In the genomic region with DNA sequence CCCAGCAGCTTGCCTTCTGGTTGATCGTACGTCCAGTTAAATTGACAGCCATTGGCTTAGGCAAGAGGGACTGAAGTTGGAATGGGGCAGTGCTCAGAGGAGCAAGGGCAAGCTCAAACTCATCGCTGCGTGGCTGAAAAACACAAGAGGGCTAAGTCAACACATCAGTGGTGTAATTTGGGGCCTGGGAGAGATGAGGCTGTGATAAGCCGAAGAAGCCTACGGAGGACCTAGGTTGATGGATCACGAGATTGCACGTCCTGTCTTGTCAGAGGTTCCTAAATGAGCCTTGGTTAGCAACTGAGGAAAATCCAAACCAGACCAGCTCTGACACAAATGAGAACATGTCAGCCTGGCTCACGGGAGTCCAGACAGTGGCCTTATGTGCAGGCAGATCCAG, we compare ENCODE assay signal across 22 mouse cellular contexts. TPM values are rescaled to one million over a fixed set of nuclear protein-coding genes. Genes with fewer than 3 reads are reported as not detected.
DNase-seq lines count a peak whose midpoint lies in the region; ATAC-seq and TF ChIP-seq lines count a peak whose summit lies in the region.
"Had no signal": no experiment of that assay in that cellular context is flagged by ENCODE, and none has a peak within 500 bp of the region (broad histone marks: within the 10 kb centered on the region; RNA-seq: fewer than 3 reads in every experiment).

No protein-coding gene starts in this region.

- peaks cover 13% of the 10 kb centered on the region; the same call in 1 of the 2 replicates for H3K27me3 ChIP-seq in limb, embryonic 10.5 days (ENCODE audit: low read depth, poor library complexity, severe bottlenecking)
- H3K27me3 ChIP-seq in stomach, postnatal 0 days (ENCODE audit: control insufficient read depth, insufficient read depth, low read length): no peaks in the 10 kb centered on the region
- H3K27me3 ChIP-seq in hindbrain, embryonic 12.5 days: peaks cover 15% of the 10 kb centered on the region; the same call in 1 of the 2 replicates
- H3K27me3 ChIP-seq: CH12.LX; embryonic facial prominence, embryonic 13.5 days had no signal

- H3K36me3 ChIP-seq in limb, embryonic 10.5 days: no peaks in the 10 kb centered on the region
- H3K36me3 ChIP-seq in stomach, postnatal 0 days (ENCODE audit: control insufficient read depth, insufficient read depth, low read length): no peaks in the 10 kb centered on the region
- H3K36me3 ChIP-seq in hindbrain, embryonic 12.5 days: no peaks in the 10 kb centered on the region
- H3K36me3 ChIP-seq: embryonic facial prominence, embryonic 13.5 days; forebrain, embryonic 10.5 days; forebrain, embryonic 12.5 days; G1E had no signal

- no peak for ATAC-seq in stomach, postnatal 0 days (ENCODE audit: low FRiP score, low TSS enrichment)
- no peak for ATAC-seq in hindbrain, embryonic 12.5 days (ENCODE audit: low FRiP score)
- ATAC-seq: forebrain, embryonic 16.5 days had no signal

- H3K4me1 ChIP-seq in limb, embryonic 10.5 days: peaks cover 40% of the 10 kb centered on the region
- no peaks in the 10 kb centered on the region for H3K4me1 ChIP-seq in stomach, postnatal 0 days (replicated peaks; ENCODE audit: control insufficient read depth, insufficient read depth)
- peaks cover 31% of the 10 kb centered on the region for H3K4me1 ChIP-seq in hindbrain, embryonic 12.5 days

- no peak overlapping the region for H3K4me2 ChIP-seq in stomach, postnatal 0 days (replicated peaks; ENCODE audit: low read depth)
- no peak overlapping the region for H3K4me2 ChIP-seq in hindbrain, embryonic 12.5 days (replicated peaks)
- H3K4me2 ChIP-seq: forebrain, embryonic 12.5 days had no signal

- TF ChIP-seq EP300 in stomach, postnatal 0 days (optimal IDR thresholded peaks at IDR 0.05): no peak

- 0 out of 2 replicates have a peak overlapping the region, but pooled peaks have one; percentile 19 for H3K27ac ChIP-seq in limb, embryonic 10.5 days
- no peak overlapping the region for H3K27ac ChIP-seq in stomach, postnatal 0 days (replicated peaks)
- H3K27ac ChIP-seq in hindbrain, embryonic 12.5 days: no peak overlapping the region
- H3K27ac ChIP-seq: embryonic facial prominence, embryonic 13.5 days; forebrain, embryonic 12.5 days had no signal

- WGBS in limb, embryonic 10.5 days: 75% methylated on average over 9 of the region's 9 CpGs
- WGBS in stomach, postnatal 0 days: 74% methylated on average over 9 of the region's 9 CpGs
- WGBS in hindbrain, embryonic 12.5 days: 91% methylated on average over 9 of the region's 9 CpGs

- TF ChIP-seq CTCF in stomach, postnatal 0 days (IDR thresholded peaks at IDR 0.05; ENCODE audit: low read depth): no peak

- no peak overlapping the region for H3K9ac ChIP-seq in stomach, postnatal 0 days (ENCODE audit: low read length)
- H3K9ac ChIP-seq in hindbrain, embryonic 12.5 days: no peak overlapping the region
- H3K9ac ChIP-seq: forebrain, embryonic 12.5 days had no signal

- no peak overlapping the region for H3K4me3 ChIP-seq in limb, embryonic 10.5 days
- H3K4me3 ChIP-seq in stomach, postnatal 0 days (ENCODE audit: low read depth, low read length): no peak overlapping the region
- H3K4me3 ChIP-seq in hindbrain, embryonic 12.5 days: no peak overlapping the region
- H3K4me3 ChIP-seq: forebrain, embryonic 12.5 days had no signal

- H3K9me3 ChIP-seq in limb, embryonic 10.5 days (replicated peaks): no peaks in the 10 kb centered on the region
- no peaks in the 10 kb centered on the region for H3K9me3 ChIP-seq in stomach, postnatal 0 days (ENCODE audit: control insufficient read depth, low read length)
- H3K9me3 ChIP-seq in hindbrain, embryonic 12.5 days (replicated peaks): no peaks in the 10 kb centered on the region
- H3K9me3 ChIP-seq: embryonic facial prominence, embryonic 13.5 days; forebrain, embryonic 10.5 days had no signal

- DNase-seq in urinary bladder, postnatal 14 days (ENCODE audit: low spot score): peak; percentile 38
- no peak for DNase-seq in urinary bladder, adult 18-20 months (ENCODE audit: low spot score in 2 of 2)
- DNase-seq in fat pad, adult 2 months (ENCODE audit: extremely low read depth, low read depth, low spot score): peak; percentile 73
- no peak for DNase-seq in limb, embryonic 10.5 days (ENCODE audit: low spot score)
- DNase-seq in stomach, postnatal 0 days (ENCODE audit: low spot score): peak; percentile 10
- no peak for DNase-seq in adrenal gland, postnatal 10 days
- DNase-seq in thymus, postnatal 0 days (ENCODE audit: low spot score): no peak
- DNase-seq: adrenal gland, adult 2 months; adrenal gland, postnatal 14 days; adrenal gland, postnatal 36 days; B cell, adult 2 months; cerebellum, adult 2 months; cerebellum, adult 9-10 months; cerebellum, postnatal 10 days; cerebellum, postnatal 25 days had no signal

RNA-seq across cellular contexts. Expression of gene Ssr1, which starts 31.5 kb away (rescaled TPM):
- polyA plus RNA-seq in limb, embryonic 10.5 days (2016; fragmentation: Nextera tagmentation; extraction: Ambion mirVana): 103 and 114 TPM in 2 replicates
- polyA plus RNA-seq in stomach, postnatal 0 days (2015; fragmentation: Nextera tagmentation; extraction: Ambion mirVana): 76.8 and 85.8 TPM in 2 replicates
- total RNA-seq in adrenal gland, postnatal 10 days (2021): 100 to 1,000 TPM; 117 to 134 TPM
- 101 and 118 TPM in 2 replicates for polyA plus RNA-seq in hindbrain, embryonic 12.5 days (2016; fragmentation: Nextera tagmentation; extraction: Ambion mirVana)
- 79.5 and 87.2 TPM in 2 replicates for polyA plus RNA-seq in thymus, postnatal 0 days (2015; fragmentation: Nextera tagmentation; extraction: Ambion mirVana)

Comparison
In these comparisons a context has a peak if more than half of its experiments do, and no peak if none do; other contexts are left out.
1. DNase-seq: peak in urinary bladder, postnatal 14 days (single experiment), fat pad, adult 2 months (single experiment) and stomach, postnatal 0 days (single experiment); none in urinary bladder, adult 18-20 months (0 of 2), limb, embryonic 10.5 days (single experiment), adrenal gland, postnatal 10 days (single experiment) and thymus, postnatal 0 days (single experiment).